Mouse (Mus musculus) stomach, postnatal 0 days (tissue): ENCODE results near the gene Mb21d2.

Experiments used
- CTCF ChIP-seq: IDR thresholded peaks from 2 replicates; pipeline ENCODE4 v1.5.1; 2016; ENCODE audit warnings: antibody characterized with exemption, low read depth, mild to moderate bottlenecking, moderate library complexity
- EP300 ChIP-seq: optimal IDR thresholded peaks from 2 replicates; pipeline ENCODE3; 2016; ENCODE audit warnings: antibody characterized with exemption

DNA sequence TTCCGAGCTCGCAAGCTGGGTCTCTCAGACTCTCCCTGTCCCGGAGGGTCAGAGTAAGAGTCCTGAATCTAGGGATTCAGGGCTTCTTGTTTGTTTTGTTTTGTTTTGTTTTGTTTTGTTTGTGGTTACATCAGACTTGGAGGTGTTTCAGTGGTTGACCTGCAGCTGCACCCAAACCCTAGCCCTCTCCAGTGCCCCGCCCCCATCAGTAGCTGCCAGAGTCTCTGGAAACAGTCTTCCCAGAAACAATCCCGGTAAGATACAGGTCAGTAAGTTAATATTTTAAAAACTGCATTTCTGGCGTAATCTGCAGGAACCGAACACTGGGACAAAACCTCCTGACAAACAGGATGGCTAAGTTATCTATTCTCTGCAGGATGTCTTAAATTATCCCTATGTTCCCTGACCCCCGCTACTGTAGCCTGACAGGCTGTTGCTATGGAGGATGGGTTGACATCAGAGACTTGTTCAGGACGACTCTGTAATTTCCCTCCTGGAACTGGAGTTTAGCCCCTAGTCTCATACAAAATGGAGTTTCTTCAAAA is 43.2 kb downstream of the Mb21d2 start:
- TF ChIP-seq CTCF = no peak
- no peak for TF ChIP-seq EP300
